Mouse (Mus musculus) CD4-positive, CD25-positive, alpha-beta regulatory T cell, adult 4 months (primary cell): ENCODE results near the gene Dera. TPM values are rescaled to one million over a fixed set of nuclear protein-coding genes. Genes with fewer than 3 reads are reported as not detected.
A peak's percentile ranks its signal among the peaks of the same experiment; 100 is the strongest.
"Not testable (repeated sequence)": the region's sequence is repeated elsewhere in the genome, so short reads cannot be mapped to it uniquely, and the experiment has no call there.

ENCODE experiments used
- ATAC-seq: one replicate; pipeline ENCODE4 v1.8.0; 2017
- polyA plus RNA-seq, 2 experiments: library from polyadenylated mRNA; unstranded; fragments of 100-300 nt; shearing (Covaris generic); gene quantifications; one replicate each; pipeline ENCODE4 v1.2.1; 2017

The Dera gene
- polyA plus RNA-seq, result 10 to 100 TPM; 68.4 to 82.3 TPM

- peak; percentile 96 for ATAC-seq
These were observed at the start of gene Dera for GRCm38 (mm10) chr6:137754056-137754856. TSS of gene Dera (plus strand) at chr6:137754546.

- no peak for ATAC-seq
These were observed 48.1 kb upstream of the Dera start for GRCm38 (mm10) chr6:137706209-137706608.

- ATAC-seq, result not testable (repeated sequence)
These were observed 45.5 kb upstream of the Dera start for GRCm38 (mm10) chr6:137708726-137709405.

- ATAC-seq, result no peak
These were observed 43.9 kb upstream of the Dera start for GRCm38 (mm10) chr6:137710179-137711037.

- no peak for ATAC-seq
These were observed 41.6 kb upstream of the Dera start for GRCm38 (mm10) chr6:137712654-137713309.

- ATAC-seq, result no peak
These were observed 41.1 kb upstream of the Dera start for GRCm38 (mm10) chr6:137713310-137713664.

- no peak for ATAC-seq
These were observed 37.5 kb upstream of the Dera start for GRCm38 (mm10) chr6:137716802-137717201.

- no peak for ATAC-seq
These were observed 32.0 kb upstream of the Dera start for GRCm38 (mm10) chr6:137722220-137722931.

GRCm38 (mm10) chr6:137723898-137724297, 30.4 kb upstream of the Dera start:
- peak; percentile 75 for ATAC-seq

GRCm38 (mm10) chr6:137734460-137734845, 19.9 kb upstream of the Dera start:
- no peak for ATAC-seq

GRCm38 (mm10) chr6:137734846-137735609, 19.3 kb upstream of the Dera start, which contains the start of gene Strap:
TSS of gene Strap (plus strand) at chr6:137735078.
- ATAC-seq, result peak; percentile 93

- ATAC-seq, result no peak
These were observed 18.6 kb upstream of the Dera start for GRCm38 (mm10) chr6:137735671-137736238.

- no peak for ATAC-seq
These were observed 13.4 kb upstream of the Dera start for GRCm38 (mm10) chr6:137740972-137741371.

GRCm38 (mm10) chr6:137744700-137745099, 9.6 kb upstream of the Dera start:
- no peak for ATAC-seq

- ATAC-seq, result peak; percentile 76
These were observed 7.0 kb upstream of the Dera start for GRCm38 (mm10) chr6:137747174-137747928.

- no peak for ATAC-seq
These were observed 2.6 kb upstream of the Dera start for GRCm38 (mm10) chr6:137751551-137752274.

- no peak for ATAC-seq
These were observed 2.1 kb upstream of the Dera start for GRCm38 (mm10) chr6:137752275-137752655.

- no peak for ATAC-seq
These were observed 499 bp downstream of the Dera start for GRCm38 (mm10) chr6:137754857-137755232.

- ATAC-seq, result peak; percentile 24
These were observed 2.0 kb downstream of the Dera start for GRCm38 (mm10) chr6:137756310-137756709.
